Comparison of ENCODE assay signal across 7 mouse cellular contexts in the genomic region with DNA sequence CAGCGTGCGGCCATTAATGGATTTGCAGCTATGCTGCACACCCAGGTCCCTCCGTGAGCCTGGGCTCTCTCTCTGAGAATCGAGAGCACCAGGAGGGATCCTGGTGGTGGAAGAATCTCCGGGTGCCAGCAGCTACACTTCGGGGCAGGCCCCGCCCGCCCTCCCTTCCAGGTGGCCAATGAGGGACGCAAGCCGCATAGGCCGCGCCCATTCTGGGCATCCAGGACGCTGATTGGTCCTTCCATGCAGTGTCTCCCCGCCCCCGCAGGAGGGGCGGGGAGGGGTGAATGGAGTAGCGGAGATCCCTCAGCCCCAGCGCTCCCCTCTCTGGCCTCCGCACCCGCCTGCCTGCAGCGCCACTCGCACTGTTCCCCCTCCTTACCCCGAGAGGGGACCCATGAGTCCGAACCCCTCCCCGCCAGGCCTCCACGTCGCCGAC. TPM values are rescaled to one million over a fixed set of nuclear protein-coding genes. Genes with fewer than 3 reads are reported as not detected.
DNase-seq lines count a peak whose midpoint lies in the region; ATAC-seq and TF ChIP-seq lines count a peak whose summit lies in the region.

Gene Rasa4, plus strand, starts transcription at position 248 of the 439 bp plus-strand sequence.

- peak within 1 kb of the TSS; percentile 17; the same call in 1 of the 2 replicates for H3K27ac ChIP-seq in intestine, postnatal 0 days (ENCODE audit: low read depth, low read length)
- H3K27ac ChIP-seq in midbrain, embryonic 12.5 days (replicated peaks): 0 out of 2 replicates have a peak within 1 kb of the TSS, but pooled peaks have one; percentile 52
- H3K27ac ChIP-seq in small intestine, adult 2 months (ENCODE audit: insufficient read depth, low read depth, low read length): peak within 1 kb of the TSS; percentile 25; the same call in 1 of the 2 replicates

- WGBS in intestine, postnatal 0 days: under 1% methylated on average over 28 of the region's 28 CpGs
- WGBS in midbrain, embryonic 12.5 days: under 1% methylated on average over 19 of the region's 28 CpGs
- WGBS in small intestine, adult 2 months: 1% methylated on average over 28 of the region's 28 CpGs

- no peaks in the 10 kb centered on the region for H3K36me3 ChIP-seq in intestine, postnatal 0 days (ENCODE audit: control insufficient read depth, insufficient read depth)
- H3K36me3 ChIP-seq in midbrain, embryonic 12.5 days: no peaks in the 10 kb centered on the region
- H3K36me3 ChIP-seq in small intestine, adult 2 months (ENCODE audit: control insufficient read depth, insufficient read depth, low read length): no peaks in the 10 kb centered on the region

- H3K27me3 ChIP-seq in intestine, postnatal 0 days (replicated peaks; ENCODE audit: control insufficient read depth, insufficient read depth, low read length): no peaks in the 10 kb centered on the region
- H3K27me3 ChIP-seq in midbrain, embryonic 12.5 days: peaks cover 23% of the 10 kb centered on the region
- no peaks in the 10 kb centered on the region for H3K27me3 ChIP-seq in small intestine, adult 2 months (ENCODE audit: control insufficient read depth, insufficient read depth, low read length)

- peak; percentile 91 for ATAC-seq in intestine, postnatal 0 days
- ATAC-seq in midbrain, embryonic 12.5 days (ENCODE audit: low FRiP score, low read depth): peak; percentile 95

- DNase-seq in adrenal gland, adult 8-10 months: peak; percentile 94
- peak; percentile 92 for DNase-seq in embryo, embryonic 9.5 days (ENCODE audit: extremely low spot score)
- DNase-seq in gonadal fat pad, adult 2 months (ENCODE audit: low read depth): peak; percentile 46
- peak; percentile 94 for DNase-seq in left cerebral cortex, postnatal 4 days

- TF ChIP-seq CTCF in intestine, postnatal 0 days (IDR thresholded peaks at IDR 0.05; ENCODE audit: low read depth): peak; percentile 20
- no peak for TF ChIP-seq CTCF in small intestine, adult 2 months (IDR thresholded peaks at IDR 0.05; ENCODE audit: extremely low read depth, insufficient read length, insufficient replicate concordance, low read depth, low read length)

- peak within 1 kb of the TSS; percentile 44 for H3K9ac ChIP-seq in intestine, postnatal 0 days (ENCODE audit: low read depth, low read length)
- peak within 1 kb of the TSS; percentile 64 for H3K9ac ChIP-seq in midbrain, embryonic 12.5 days (replicated peaks)

- no peak for TF ChIP-seq POLR2A in small intestine, adult 2 months (IDR thresholded peaks at IDR 0.05; ENCODE audit: low read depth, low read length)

- H3K4me3 ChIP-seq in intestine, postnatal 0 days (ENCODE audit: low read depth, low read length): peak within 1 kb of the TSS; percentile 69
- H3K4me3 ChIP-seq in midbrain, embryonic 12.5 days: peak within 1 kb of the TSS; percentile 58
- peak within 1 kb of the TSS; percentile 77 for H3K4me3 ChIP-seq in small intestine, adult 2 months (ENCODE audit: low read depth, low read length)

- intact Hi-C loops in left cerebral cortex, postnatal 4 days (cut with DNase I): no loop called here

- peaks cover 7% of the 10 kb centered on the region for H3K4me1 ChIP-seq in intestine, postnatal 0 days (replicated peaks; ENCODE audit: control insufficient read depth, insufficient read depth, low read length)
- peaks cover 18% of the 10 kb centered on the region for H3K4me1 ChIP-seq in midbrain, embryonic 12.5 days
- peaks cover 14% of the 10 kb centered on the region for H3K4me1 ChIP-seq in small intestine, adult 2 months (ENCODE audit: control insufficient read depth, insufficient read depth, insufficient read length, low read length)

- H3K9me3 ChIP-seq in intestine, postnatal 0 days (ENCODE audit: control insufficient read depth): no peaks in the 10 kb centered on the region
- no peaks in the 10 kb centered on the region for H3K9me3 ChIP-seq in midbrain, embryonic 12.5 days

- H3K4me2 ChIP-seq in intestine, postnatal 0 days (replicated peaks; ENCODE audit: low read depth): peak within 1 kb of the TSS; percentile 98
- H3K4me2 ChIP-seq in midbrain, embryonic 12.5 days (replicated peaks): peak within 1 kb of the TSS; percentile 90

RNA-seq across cellular contexts. Expression of gene Rasa4, which starts in this region (rescaled TPM):
- total RNA-seq in adrenal gland, adult 8-10 months (2022): 10 to 100 TPM; 15.0 to 39.0 (median 29.5) TPM
- 11.2 and 12.8 TPM in 2 replicates for polyA plus RNA-seq in gonadal fat pad, adult 2 months (2012; rRNA removed)
- 8.1 and 8.7 TPM in 2 replicates for polyA plus RNA-seq in intestine, postnatal 0 days (2015; fragmentation: Nextera tagmentation; extraction: Ambion mirVana)
- total RNA-seq in left cerebral cortex, postnatal 4 days (2021): 10 to 100 TPM in 1 of 2 experiments, 1 to 10 TPM in 1; 10.0 to 13.1 TPM
- polyA plus RNA-seq in midbrain, embryonic 12.5 days (2016; fragmentation: Nextera tagmentation; extraction: Ambion mirVana): 13.5 and 14.5 TPM in 2 replicates
- 16.5 and 42.8 TPM in 2 replicates for polyA plus RNA-seq in small intestine, adult 2 months (2012; rRNA removed)

Comparison
In these comparisons a context has a peak if more than half of its experiments do, and no peak if none do; other contexts are left out.
1. Peak in every context shown above with its lines: DNase-seq, ATAC-seq, H3K4me3 ChIP-seq and H3K27ac ChIP-seq.